Mouse (Mus musculus) neural tube, embryonic 14.5 days (tissue): ENCODE data around the gene 2210017I01Rik. TPM values are rescaled to one million over a fixed set of nuclear protein-coding genes. Genes with fewer than 3 reads are reported as not detected.

ENCODE experiments used
- ATAC-seq: fragments of 200-750 bp; cut with Nextera tagmentation; 2 replicates; pipeline ENCODE4 v1.8.0; 2017; ENCODE audit warnings: low read depth, mild to moderate bottlenecking, moderate TSS enrichment, moderate library complexity
- H3K27ac ChIP-seq: fragments of 300-500 bp; sonication (generic); 2 replicates; pipeline ENCODE4 v1.5.1; 2014; ENCODE audit warnings: low read depth, mild to moderate bottlenecking, control low read depth, low read length, moderate library complexity, mixed read lengths
- H3K27me3 ChIP-seq: fragments of 300-500 bp; sonication (generic); 2 replicates; pipeline ENCODE4 v1.6.1; 2014; ENCODE audit warnings: low read length; ENCODE audit not compliant: control insufficient read depth, insufficient read depth
- H3K36me3 ChIP-seq: fragments of 300-500 bp; sonication (generic); 2 replicates; pipeline ENCODE4 v1.6.1; 2014; ENCODE audit warnings: low read length, mixed read lengths; ENCODE audit not compliant: control insufficient read depth, insufficient read depth
- H3K4me1 ChIP-seq: fragments of 300-500 bp; sonication (generic); 2 replicates; pipeline ENCODE4 v1.6.1; 2014; ENCODE audit warnings: low read length; ENCODE audit not compliant: control insufficient read depth, insufficient read depth
- H3K4me2 ChIP-seq: fragments of 300-500 bp; sonication (generic); 2 replicates; pipeline ENCODE4 v1.6.1; 2014; ENCODE audit warnings: mild to moderate bottlenecking, low read depth, low read length, control low read depth
- H3K4me3 ChIP-seq: fragments of 300-500 bp; sonication (generic); 2 replicates; pipeline ENCODE4 v1.5.1; 2014; ENCODE audit warnings: low read depth, low read length, control low read depth, mixed read lengths
- H3K9ac ChIP-seq: fragments of 300-500 bp; sonication (generic); replicated peaks from 2 replicates; pipeline ENCODE4 v1.6.1; 2014; ENCODE audit warnings: low read depth, mild to moderate bottlenecking, control low read depth, low read length, mixed read lengths
- H3K9me3 ChIP-seq: fragments of 300-500 bp; sonication (generic); 2 replicates; pipeline ENCODE4 v1.6.1; 2016; ENCODE audit warnings: low read length; ENCODE audit not compliant: control insufficient read depth
- WGBS: fragments of 180-500 bp; shearing (Covaris S2); extraction: QIAGEN DNeasy Blood & Tissue Kit; methylation state at CpG from one replicate; pipeline ENCODE4 v1.1.7; 2014; 5-methylcytosine and 5-hydroxymethylcytosine counted together
- polyA plus RNA-seq: library from polyadenylated mRNA; unstranded; fragments of >200 nt; fragmentation: Nextera tagmentation; extraction: Ambion mirVana; gene quantifications from 2 replicates; pipeline ENCODE4 v1.2.1, GENCODE M21; 2014

2210017I01Rik gene
- not detected in 2 replicates for polyA plus RNA-seq

DNA sequence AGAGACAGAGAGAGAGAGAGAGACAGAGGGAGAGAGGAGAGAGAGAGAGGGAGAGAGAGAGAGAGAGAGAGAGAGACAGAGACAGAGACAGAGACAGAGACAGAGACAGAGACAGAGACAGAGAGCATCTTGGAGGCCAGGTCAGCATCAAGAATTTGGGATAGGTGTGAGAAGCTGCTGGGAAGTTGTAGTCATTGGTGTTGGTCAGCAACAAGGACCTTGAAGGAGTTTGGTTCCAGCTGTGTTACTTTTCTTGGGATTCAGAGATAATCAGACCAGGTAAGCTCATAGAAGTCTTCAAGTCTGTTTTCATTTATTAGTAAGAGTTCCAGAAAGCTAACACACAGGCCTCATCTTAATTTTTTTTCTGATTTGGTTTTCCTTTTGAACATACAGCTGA, at the start of gene 2210017I01Rik:
Gene 2210017I01Rik, minus strand, starts transcription at position 101 of the 400 bp plus-strand sequence.
- no peaks in the 10 kb centered on the region for H3K36me3 ChIP-seq
- H3K27ac ChIP-seq = no peak within 1 kb of the TSS
- H3K4me2 ChIP-seq = no peak within 1 kb of the TSS
- no peak within 1 kb of the TSS for H3K4me3 ChIP-seq
- no peaks in the 10 kb centered on the region for H3K27me3 ChIP-seq
- no peaks in the 10 kb centered on the region for H3K9me3 ChIP-seq
- no peak within 1 kb of the TSS for H3K9ac ChIP-seq
- no peak for ATAC-seq
- H3K4me1 ChIP-seq = no peaks in the 10 kb centered on the region

DNA sequence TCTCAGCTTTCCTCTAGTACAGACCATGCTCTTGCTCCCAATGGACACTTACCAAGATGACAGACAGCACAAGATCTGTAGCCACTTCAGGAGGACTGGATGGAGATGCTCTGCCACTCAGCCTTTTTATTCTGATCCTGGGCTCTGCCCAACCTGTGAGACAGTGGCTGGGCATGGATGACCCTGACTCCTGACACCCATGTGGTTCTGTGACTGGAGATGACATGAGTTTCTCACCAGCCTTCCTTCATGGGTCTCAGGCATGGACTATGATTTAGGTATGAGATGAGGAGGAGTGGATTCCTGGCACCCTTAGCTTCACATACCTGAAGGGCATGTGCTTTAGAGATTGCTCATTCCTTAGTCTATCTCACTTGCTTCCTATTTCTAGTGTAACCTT, 49.5 kb upstream of the 2210017I01Rik start, which contains the start of gene Lce1b:
Gene Lce1b, minus strand, starts transcription at position 101 of the 400 bp plus-strand sequence.
- H3K9me3 ChIP-seq = no peaks in the 10 kb centered on the region
- no peaks in the 10 kb centered on the region for H3K36me3 ChIP-seq
- no peaks in the 10 kb centered on the region for H3K4me1 ChIP-seq
- H3K27ac ChIP-seq = no peak within 1 kb of the TSS
- H3K9ac ChIP-seq = no peak within 1 kb of the TSS
- H3K27me3 ChIP-seq = no peaks in the 10 kb centered on the region
- H3K4me2 ChIP-seq = no peak within 1 kb of the TSS
- no peak for ATAC-seq
- no peak within 1 kb of the TSS for H3K4me3 ChIP-seq

DNA sequence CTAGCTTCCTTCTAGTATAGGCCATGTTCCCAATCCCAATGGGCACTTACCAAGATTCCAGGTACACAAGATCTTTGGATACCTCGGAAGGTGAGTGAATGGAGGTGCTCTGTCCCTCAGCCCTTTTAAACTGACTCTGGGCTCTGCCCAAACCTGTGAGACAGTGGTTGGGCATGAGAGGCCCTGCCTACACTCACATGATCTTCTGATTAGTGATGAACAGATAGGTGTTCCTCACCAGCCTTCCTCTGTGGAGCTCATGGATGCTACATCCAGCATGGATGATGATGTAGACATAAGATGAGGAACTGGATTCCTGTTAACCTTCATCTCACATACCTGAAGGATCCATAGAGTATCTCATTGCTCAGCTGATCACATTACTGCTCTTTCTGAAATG, 40.9 kb upstream of the 2210017I01Rik start, which contains the start of gene Lce1a1:
Gene Lce1a1, minus strand, starts transcription at position 101 of the 400 bp plus-strand sequence.
- WGBS = 95% methylated on average over 1 of the region's 1 CpGs
- H3K4me3 ChIP-seq = no peak within 1 kb of the TSS
- H3K27me3 ChIP-seq = no peaks in the 10 kb centered on the region
- ATAC-seq = no peak
- H3K9ac ChIP-seq = no peak within 1 kb of the TSS
- no peak within 1 kb of the TSS for H3K4me2 ChIP-seq
- no peaks in the 10 kb centered on the region for H3K4me1 ChIP-seq
- no peaks in the 10 kb centered on the region for H3K9me3 ChIP-seq
- H3K27ac ChIP-seq = no peak within 1 kb of the TSS
- no peaks in the 10 kb centered on the region for H3K36me3 ChIP-seq

DNA sequence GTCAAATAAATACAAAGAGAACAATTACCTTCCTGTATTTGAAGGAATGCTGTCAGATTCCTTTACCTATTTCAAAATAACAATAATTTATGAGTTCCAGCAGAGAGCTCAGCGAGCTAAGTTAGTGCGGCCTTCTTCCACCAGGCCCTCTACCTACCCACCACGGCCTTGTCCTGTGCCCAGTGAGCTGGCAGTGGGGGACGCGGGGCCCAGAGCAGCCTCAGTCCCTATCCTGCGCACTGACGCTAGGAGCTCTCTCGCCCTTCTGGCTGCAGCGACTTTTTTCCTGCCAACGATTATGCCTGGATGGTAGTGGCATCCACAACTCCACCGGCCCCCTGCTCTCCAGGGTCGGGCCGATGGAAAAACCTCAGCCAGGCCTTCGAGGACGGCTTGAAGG, 32.6 kb upstream of the 2210017I01Rik start:
- Histone ChIP-seq H3K9me3 (no peaks in the 10 kb centered on the region), H3K36me3 (no peaks in the 10 kb centered on the region), H3K27ac (no peak overlapping the region), H3K9ac (no peak overlapping the region), H3K4me3 (no peak overlapping the region), H3K4me2 (no peak overlapping the region), H3K4me1 (no peaks in the 10 kb centered on the region), H3K27me3 (no peaks in the 10 kb centered on the region)
- ATAC-seq = no peak
- 95% methylated on average over 15 of the region's 15 CpGs for WGBS

DNA sequence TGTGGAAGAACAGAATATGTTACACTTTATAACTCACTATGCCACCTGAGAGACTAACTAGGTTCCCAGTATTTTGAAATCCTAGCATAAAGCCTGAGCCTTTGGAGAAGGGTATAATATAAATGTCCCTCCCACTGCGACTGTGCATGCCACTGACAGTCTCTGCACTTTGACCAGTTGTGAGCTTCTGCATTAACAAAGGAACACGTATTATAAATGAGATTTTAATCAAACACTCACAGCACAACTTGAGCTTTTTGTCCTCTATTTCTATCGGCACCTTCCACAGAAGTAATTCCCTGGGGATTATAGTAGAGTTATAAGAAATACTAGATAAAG, 31.3 kb upstream of the 2210017I01Rik start:
- WGBS = 82% methylated on average over 3 of the region's 3 CpGs
- Histone ChIP-seq H3K27ac (no peak overlapping the region), H3K4me2 (no peak overlapping the region), H3K36me3 (no peaks in the 10 kb centered on the region), H3K9ac (no peak overlapping the region), H3K4me3 (no peak overlapping the region), H3K27me3 (no peaks in the 10 kb centered on the region), H3K9me3 (no peaks in the 10 kb centered on the region), H3K4me1 (no peaks in the 10 kb centered on the region)
- ATAC-seq = no peak

- H3K4me3 ChIP-seq = no peak overlapping the region
- WGBS = 24% methylated on average over 1 of the region's 1 CpGs
- H3K4me2 ChIP-seq = no peak overlapping the region
- no peaks in the 10 kb centered on the region for H3K36me3 ChIP-seq
- peak; percentile 71; the same call in 1 of the 2 replicates for ATAC-seq
- H3K4me1 ChIP-seq = no peaks in the 10 kb centered on the region
- no peaks in the 10 kb centered on the region for H3K9me3 ChIP-seq
- no peak overlapping the region for H3K27ac ChIP-seq
- no peaks in the 10 kb centered on the region for H3K27me3 ChIP-seq
- H3K9ac ChIP-seq = no peak overlapping the region
Measured at GRCm38 (mm10) chr3:92637745-92638652, 30.7 kb upstream of the 2210017I01Rik start.

DNA sequence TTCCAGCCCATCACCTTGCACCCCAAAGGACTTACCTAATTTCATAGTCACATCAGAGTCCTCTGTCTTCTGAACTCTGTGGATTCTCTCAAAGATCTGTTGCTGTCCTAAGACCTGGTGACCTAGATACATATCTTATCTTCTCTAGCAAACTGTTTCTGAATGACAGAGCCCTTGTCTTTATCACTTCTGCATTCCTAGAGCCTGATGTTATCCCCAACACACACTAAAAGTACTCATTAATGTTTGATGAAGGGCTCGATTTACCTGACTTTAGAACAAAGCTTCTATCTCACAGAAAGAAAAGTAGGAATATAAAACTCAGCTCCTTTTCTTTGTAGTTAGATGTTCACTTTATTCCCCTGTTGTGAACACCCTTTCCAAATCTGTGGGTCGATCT, 14.3 kb upstream of the 2210017I01Rik start, which contains the start of gene Lce6a:
Gene Lce6a, minus strand, starts transcription at position 101 of the 400 bp plus-strand sequence.
- Histone ChIP-seq H3K4me2 (no peak within 1 kb of the TSS), H3K4me1 (no peaks in the 10 kb centered on the region), H3K9me3 (no peaks in the 10 kb centered on the region), H3K27me3 (no peaks in the 10 kb centered on the region), H3K36me3 (no peaks in the 10 kb centered on the region), H3K27ac (no peak within 1 kb of the TSS), H3K9ac (no peak within 1 kb of the TSS), H3K4me3 (no peak within 1 kb of the TSS)
- 83% methylated on average over 2 of the region's 2 CpGs for WGBS
- ATAC-seq = no peak

DNA sequence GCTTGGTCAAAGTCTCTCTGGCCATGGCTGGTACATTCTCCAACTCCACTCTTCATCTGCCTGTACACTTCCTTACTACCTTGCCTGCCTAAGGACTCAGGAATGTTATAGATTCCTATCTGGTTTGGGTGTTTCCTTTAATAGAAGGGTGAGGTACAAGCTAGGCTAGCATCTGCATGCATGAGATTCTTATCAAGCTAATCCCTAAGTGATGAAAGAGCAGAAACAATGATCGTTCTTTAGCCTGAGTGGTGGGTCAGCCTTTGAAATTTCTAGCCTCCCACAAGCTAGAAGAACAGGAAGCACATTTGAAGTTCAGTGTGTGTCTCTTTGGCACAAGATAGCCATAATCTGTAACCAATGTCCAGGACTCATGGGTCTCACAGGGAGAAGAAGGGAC, 2.5 kb upstream of the 2210017I01Rik start:
- Histone ChIP-seq H3K9me3 (no peaks in the 10 kb centered on the region), H3K27me3 (no peaks in the 10 kb centered on the region), H3K4me2 (no peak overlapping the region), H3K36me3 (no peaks in the 10 kb centered on the region), H3K4me1 (no peaks in the 10 kb centered on the region), H3K9ac (no peak overlapping the region), H3K4me3 (no peak overlapping the region), H3K27ac (no peak overlapping the region)
- no peak for ATAC-seq
- 93% methylated on average over 1 of the region's 1 CpGs for WGBS

DNA sequence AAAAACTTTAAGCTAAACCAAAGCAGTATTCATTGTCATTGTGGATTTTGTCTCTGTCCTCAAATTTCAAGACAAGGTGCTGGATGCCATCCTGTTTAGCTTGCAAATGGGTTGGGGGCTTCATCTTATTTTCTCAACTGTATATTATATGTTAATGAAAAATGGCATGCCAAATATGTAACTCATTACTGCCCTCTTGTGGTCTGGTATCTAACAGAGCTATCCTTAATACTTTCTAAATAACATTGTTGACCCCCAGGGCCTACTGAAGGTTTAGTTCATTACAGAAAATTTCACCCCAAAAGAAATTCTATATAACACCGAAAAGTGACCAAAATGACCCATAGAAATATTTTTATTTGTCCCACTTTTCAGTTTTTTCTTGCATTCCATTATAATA, 5.1 kb downstream of the 2210017I01Rik start:
- Histone ChIP-seq H3K4me1 (no peaks in the 10 kb centered on the region), H3K9me3 (no peaks in the 10 kb centered on the region), H3K27ac (no peak overlapping the region), H3K9ac (no peak overlapping the region), H3K4me2 (no peak overlapping the region), H3K4me3 (no peak overlapping the region), H3K36me3 (no peaks in the 10 kb centered on the region), H3K27me3 (no peaks in the 10 kb centered on the region)
- WGBS = 38% methylated on average over 1 of the region's 1 CpGs
- no peak for ATAC-seq
